Mouse (Mus musculus) heart, postnatal 0 days (tissue): Measurements from ENCODE around the gene Tmprss6.

Experiments used
- CTCF ChIP-seq: IDR thresholded peaks from 2 replicates; pipeline ENCODE4 v1.5.1; 2016; ENCODE audit warnings: antibody characterized with exemption, control low read depth, low read depth
- EP300 ChIP-seq: IDR thresholded peaks from 2 replicates; pipeline ENCODE4 v1.6.1; 2016; ENCODE audit warnings: antibody characterized with exemption, low read depth

DNA sequence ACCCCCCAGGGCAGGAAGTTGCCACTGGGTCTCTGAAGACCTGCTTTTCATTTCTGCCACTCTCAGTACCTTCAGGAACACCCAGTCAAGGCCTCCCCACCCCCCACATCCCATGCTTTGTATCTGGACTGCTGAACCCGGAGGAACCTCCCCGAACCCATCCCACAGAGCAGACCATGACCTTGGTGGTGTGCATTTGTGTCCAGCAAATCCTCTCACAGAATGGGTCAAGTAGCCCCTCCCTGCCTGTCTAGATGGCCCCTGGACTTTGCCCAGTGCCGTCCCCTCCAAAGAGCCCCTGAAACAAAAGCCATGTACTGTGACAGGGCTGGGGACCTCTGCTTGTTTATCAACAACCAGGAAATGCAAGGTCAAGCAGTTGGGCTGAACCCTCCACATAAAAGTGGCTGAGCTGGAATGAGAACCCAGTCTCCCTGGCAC, 65.1 kb downstream of the Tmprss6 start:
- TF ChIP-seq CTCF (no peak), EP300 (no peak)
